Mouse (Mus musculus): ENCODE data around the gene Cd2ap. TPM values are rescaled to one million over a fixed set of nuclear protein-coding genes. Genes with fewer than 3 reads are reported as not detected.
A peak's percentile ranks its signal among the peaks of the same experiment; 100 is the strongest.

The Cd2ap gene
- polyA plus RNA-seq (2014; fragmentation: Nextera tagmentation; extraction: Ambion mirVana), result 57.3 and 62.2 TPM in 2 replicates

DNA sequence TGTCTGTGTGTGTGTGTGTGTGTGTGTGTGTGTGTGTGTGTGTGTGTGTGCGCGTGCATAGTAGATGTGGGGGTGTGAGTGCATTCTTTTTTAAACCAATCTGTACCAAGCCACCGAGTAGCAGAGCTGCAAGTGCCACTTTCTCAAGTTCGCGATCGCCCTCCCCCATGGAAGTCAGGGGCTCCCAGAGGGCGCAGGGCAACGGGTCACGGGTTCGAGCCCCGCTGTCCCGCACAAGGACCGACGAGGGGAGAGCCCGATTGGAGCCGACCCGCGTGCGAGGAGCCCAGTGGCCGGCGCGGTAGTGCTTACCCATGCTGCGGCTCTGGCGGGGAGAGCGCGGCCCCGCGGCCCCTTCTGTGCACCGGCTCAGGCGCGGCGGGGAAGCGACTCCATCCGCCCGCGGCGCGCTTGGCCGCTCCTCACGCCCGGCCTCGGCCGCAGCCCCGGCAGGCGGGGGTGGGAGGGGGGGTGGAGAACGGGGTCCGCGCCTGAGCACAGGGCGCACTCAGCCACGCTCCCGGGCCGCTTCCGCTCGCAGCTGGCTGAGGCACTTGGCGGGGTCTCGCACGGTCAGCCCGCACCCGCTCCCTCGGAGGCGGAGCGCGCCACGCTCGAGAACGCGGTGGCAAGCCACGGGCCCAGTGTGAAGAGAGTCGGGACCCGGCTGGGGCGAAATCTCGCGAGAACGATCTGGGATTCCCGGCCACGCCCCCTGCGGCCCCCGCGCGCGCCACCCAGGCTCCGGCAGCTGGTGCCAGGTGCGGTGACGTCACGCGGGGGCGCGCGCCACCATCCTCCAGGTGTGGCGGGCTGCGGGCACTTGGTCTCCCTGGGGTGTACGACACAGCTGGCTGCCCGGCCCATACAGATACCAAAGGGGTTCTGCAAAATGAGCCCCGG, at the start of gene Cd2ap:
Gene Cd2ap, minus strand, starts transcription at position 665 of the 903 bp plus-strand sequence.
- Histone ChIP-seq H3K9ac (replicated peaks; ENCODE audit: low read depth, low read length) (peak within 1 kb of the TSS; percentile 92), H3K9me3 (ENCODE audit: control insufficient read depth, low read depth, low read length) (no peaks in the 10 kb centered on the region), H3K27ac (ENCODE audit: low read length) (peak within 1 kb of the TSS; percentile 96), H3K4me3 (ENCODE audit: low read depth, low read length) (peak within 1 kb of the TSS; percentile 93), H3K4me2 (replicated peaks; ENCODE audit: low read depth, low read length) (peak within 1 kb of the TSS; percentile 68), H3K27me3 (ENCODE audit: control insufficient read depth, insufficient read depth, low read length) (no peaks in the 10 kb centered on the region), H3K36me3 (ENCODE audit: control insufficient read depth, insufficient read depth, low read length) (no peaks in the 10 kb centered on the region), H3K4me1 (ENCODE audit: control insufficient read depth, insufficient read depth, low read length) (peaks cover 4% of the 10 kb centered on the region; the same call in 1 of the 2 replicates)
- WGBS, result under 1% methylated on average over 76 of the region's 94 CpGs
- peak; percentile 94 for ATAC-seq (ENCODE audit: insufficient number of reproducible peaks, insufficient read depth, low FRiP score, low read depth)

- ATAC-seq (ENCODE audit: insufficient number of reproducible peaks, insufficient read depth, low FRiP score, low read depth), result no peak
- Histone ChIP-seq H3K4me2 (replicated peaks; ENCODE audit: low read depth, low read length) (no peak overlapping the region), H3K9me3 (ENCODE audit: control insufficient read depth, low read depth, low read length) (no peaks in the 10 kb centered on the region), H3K36me3 (ENCODE audit: control insufficient read depth, insufficient read depth, low read length) (no peaks in the 10 kb centered on the region), H3K9ac (replicated peaks; ENCODE audit: low read depth, low read length) (no peak overlapping the region), H3K4me3 (ENCODE audit: low read depth, low read length) (no peak overlapping the region), H3K4me1 (ENCODE audit: control insufficient read depth, insufficient read depth, low read length) (no peaks in the 10 kb centered on the region), H3K27me3 (ENCODE audit: control insufficient read depth, insufficient read depth, low read length) (no peaks in the 10 kb centered on the region), H3K27ac (ENCODE audit: low read length) (no peak overlapping the region)
- WGBS, result 84% methylated on average over 5 of the region's 5 CpGs
These were observed 48.3 kb upstream of the Cd2ap start for GRCm38 (mm10) chr17:42924731-42925130.

DNA sequence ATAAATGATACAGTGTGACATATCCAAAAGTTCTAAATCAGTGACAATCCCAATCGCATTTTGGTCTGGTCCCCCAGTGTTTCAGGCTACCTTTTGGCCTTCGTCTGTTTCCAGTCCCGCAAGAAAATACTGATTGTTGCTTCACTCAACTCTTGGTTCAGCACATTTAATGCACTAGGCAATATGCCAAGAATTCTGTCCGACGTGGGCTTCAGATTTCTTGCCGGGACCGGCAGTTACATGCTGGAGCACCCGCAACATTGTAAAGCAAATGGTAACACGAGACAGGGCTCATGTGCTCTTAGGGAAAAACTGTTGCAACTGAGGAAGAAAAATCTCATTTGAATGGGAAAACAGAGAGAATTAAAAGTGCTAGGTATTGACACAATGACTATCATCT, 42.3 kb upstream of the Cd2ap start:
- Histone ChIP-seq H3K9ac (replicated peaks; ENCODE audit: low read depth, low read length) (no peak overlapping the region), H3K27ac (ENCODE audit: low read length) (no peak overlapping the region), H3K4me2 (replicated peaks; ENCODE audit: low read depth, low read length) (no peak overlapping the region), H3K9me3 (ENCODE audit: control insufficient read depth, low read depth, low read length) (no peaks in the 10 kb centered on the region), H3K27me3 (ENCODE audit: control insufficient read depth, insufficient read depth, low read length) (no peaks in the 10 kb centered on the region), H3K36me3 (ENCODE audit: control insufficient read depth, insufficient read depth, low read length) (no peaks in the 10 kb centered on the region), H3K4me3 (ENCODE audit: low read depth, low read length) (no peak overlapping the region), H3K4me1 (ENCODE audit: control insufficient read depth, insufficient read depth, low read length) (no peaks in the 10 kb centered on the region)
- 58% methylated on average over 9 of the region's 9 CpGs for WGBS
- ATAC-seq (ENCODE audit: insufficient number of reproducible peaks, insufficient read depth, low FRiP score, low read depth), result no peak

DNA sequence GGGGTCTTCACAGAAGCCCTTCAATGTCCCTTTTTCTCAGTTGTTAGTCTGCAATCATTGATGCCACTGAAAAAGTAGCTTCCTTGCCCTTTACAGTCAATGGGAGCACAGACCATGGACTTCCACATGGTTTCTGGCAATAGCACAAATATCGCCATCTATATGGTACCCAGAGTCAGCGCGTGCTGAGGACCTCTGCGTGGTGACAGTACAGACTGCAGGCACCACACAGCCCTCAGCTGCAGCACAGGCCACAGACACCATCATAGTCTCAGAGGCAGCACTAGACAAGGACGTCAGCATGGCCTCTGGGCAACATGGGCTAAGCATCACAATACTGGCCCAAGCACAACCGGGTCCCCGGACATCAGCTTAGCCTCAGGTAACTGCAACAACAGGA, 38.3 kb upstream of the Cd2ap start:
- 88% methylated on average over 7 of the region's 7 CpGs for WGBS
- H3K27ac ChIP-seq (ENCODE audit: low read length), result no peak overlapping the region
- no peaks in the 10 kb centered on the region for H3K9me3 ChIP-seq (ENCODE audit: control insufficient read depth, low read depth, low read length)
- no peaks in the 10 kb centered on the region for H3K36me3 ChIP-seq (ENCODE audit: control insufficient read depth, insufficient read depth, low read length)
- no peak overlapping the region for H3K4me3 ChIP-seq (ENCODE audit: low read depth, low read length)
- no peak overlapping the region for H3K9ac ChIP-seq (replicated peaks; ENCODE audit: low read depth, low read length)
- no peak for ATAC-seq (ENCODE audit: insufficient number of reproducible peaks, insufficient read depth, low FRiP score, low read depth)
- no peak overlapping the region for H3K4me2 ChIP-seq (replicated peaks; ENCODE audit: low read depth, low read length)
- H3K4me1 ChIP-seq (ENCODE audit: control insufficient read depth, insufficient read depth, low read length), result no peaks in the 10 kb centered on the region
- no peaks in the 10 kb centered on the region for H3K27me3 ChIP-seq (ENCODE audit: control insufficient read depth, insufficient read depth, low read length)

GRCm38 (mm10) chr17:42912193-42912592, 35.7 kb upstream of the Cd2ap start:
- H3K36me3 ChIP-seq (ENCODE audit: control insufficient read depth, insufficient read depth, low read length), result no peaks in the 10 kb centered on the region
- H3K4me3 ChIP-seq (ENCODE audit: low read depth, low read length), result no peak overlapping the region
- no peaks in the 10 kb centered on the region for H3K4me1 ChIP-seq (ENCODE audit: control insufficient read depth, insufficient read depth, low read length)
- H3K27ac ChIP-seq (ENCODE audit: low read length), result no peak overlapping the region
- no peak overlapping the region for H3K4me2 ChIP-seq (replicated peaks; ENCODE audit: low read depth, low read length)
- no peak overlapping the region for H3K9ac ChIP-seq (replicated peaks; ENCODE audit: low read depth, low read length)
- H3K27me3 ChIP-seq (ENCODE audit: control insufficient read depth, insufficient read depth, low read length), result no peaks in the 10 kb centered on the region
- WGBS, result 57% methylated on average over 6 of the region's 6 CpGs
- no peak for ATAC-seq (ENCODE audit: insufficient number of reproducible peaks, insufficient read depth, low FRiP score, low read depth)
- H3K9me3 ChIP-seq (ENCODE audit: control insufficient read depth, low read depth, low read length), result no peaks in the 10 kb centered on the region

DNA sequence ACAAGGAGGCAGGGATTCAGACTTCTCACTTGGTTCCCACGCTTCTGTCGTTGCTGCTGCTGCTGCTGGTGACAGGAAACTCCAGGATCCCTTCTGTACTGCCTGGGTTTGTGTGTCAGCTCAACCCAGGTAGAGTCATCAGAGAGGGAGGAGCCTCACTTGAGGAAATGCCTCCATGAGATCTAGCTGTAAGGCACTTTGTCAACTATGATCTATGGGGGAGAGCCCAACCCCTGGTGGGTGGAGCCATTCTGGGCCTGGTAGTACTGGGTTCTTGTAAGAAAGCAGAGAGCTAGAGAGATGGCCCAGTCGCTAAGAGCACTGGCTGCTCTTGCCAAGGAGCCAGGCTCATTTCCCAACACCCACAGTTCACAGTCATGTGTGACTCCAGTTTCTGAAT, 34.0 kb upstream of the Cd2ap start:
- no peaks in the 10 kb centered on the region for H3K9me3 ChIP-seq (ENCODE audit: control insufficient read depth, low read depth, low read length)
- 73% methylated on average over 3 of the region's 3 CpGs for WGBS
- H3K27me3 ChIP-seq (ENCODE audit: control insufficient read depth, insufficient read depth, low read length), result no peaks in the 10 kb centered on the region
- H3K27ac ChIP-seq (ENCODE audit: low read length), result no peak overlapping the region
- H3K4me2 ChIP-seq (replicated peaks; ENCODE audit: low read depth, low read length), result no peak overlapping the region
- no peak overlapping the region for H3K4me3 ChIP-seq (ENCODE audit: low read depth, low read length)
- ATAC-seq (ENCODE audit: insufficient number of reproducible peaks, insufficient read depth, low FRiP score, low read depth), result no peak
- H3K4me1 ChIP-seq (ENCODE audit: control insufficient read depth, insufficient read depth, low read length), result no peaks in the 10 kb centered on the region
- H3K9ac ChIP-seq (replicated peaks; ENCODE audit: low read depth, low read length), result no peak overlapping the region
- no peaks in the 10 kb centered on the region for H3K36me3 ChIP-seq (ENCODE audit: control insufficient read depth, insufficient read depth, low read length)

- no peaks in the 10 kb centered on the region for H3K9me3 ChIP-seq (ENCODE audit: control insufficient read depth, low read depth, low read length)
- peak overlapping the region; percentile 74; the same call in 1 of the 2 replicates for H3K27ac ChIP-seq (ENCODE audit: low read length)
- H3K9ac ChIP-seq (replicated peaks; ENCODE audit: low read depth, low read length), result no peak overlapping the region
- 51% methylated on average over 9 of the region's 9 CpGs for WGBS
- no peaks in the 10 kb centered on the region for H3K4me1 ChIP-seq (ENCODE audit: control insufficient read depth, insufficient read depth, low read length)
- no peaks in the 10 kb centered on the region for H3K27me3 ChIP-seq (ENCODE audit: control insufficient read depth, insufficient read depth, low read length)
- no peaks in the 10 kb centered on the region for H3K36me3 ChIP-seq (ENCODE audit: control insufficient read depth, insufficient read depth, low read length)
- H3K4me2 ChIP-seq (replicated peaks; ENCODE audit: low read depth, low read length), result no peak overlapping the region
- H3K4me3 ChIP-seq (ENCODE audit: low read depth, low read length), result no peak overlapping the region
- peak; percentile 33 for ATAC-seq (ENCODE audit: insufficient number of reproducible peaks, insufficient read depth, low FRiP score, low read depth)
These were observed 32.9 kb upstream of the Cd2ap start for GRCm38 (mm10) chr17:42909376-42909775.

GRCm38 (mm10) chr17:42908744-42909370, 32.4 kb upstream of the Cd2ap start:
- Histone ChIP-seq H3K4me2 (replicated peaks; ENCODE audit: low read depth, low read length) (no peak overlapping the region), H3K4me1 (ENCODE audit: control insufficient read depth, insufficient read depth, low read length) (no peaks in the 10 kb centered on the region), H3K9me3 (ENCODE audit: control insufficient read depth, low read depth, low read length) (no peaks in the 10 kb centered on the region), H3K9ac (replicated peaks; ENCODE audit: low read depth, low read length) (no peak overlapping the region), H3K27me3 (ENCODE audit: control insufficient read depth, insufficient read depth, low read length) (no peaks in the 10 kb centered on the region), H3K27ac (ENCODE audit: low read length) (peak overlapping the region; percentile 66; the same call in 1 of the 2 replicates), H3K36me3 (ENCODE audit: control insufficient read depth, insufficient read depth, low read length) (no peaks in the 10 kb centered on the region), H3K4me3 (ENCODE audit: low read depth, low read length) (no peak overlapping the region)
- ATAC-seq (ENCODE audit: insufficient number of reproducible peaks, insufficient read depth, low FRiP score, low read depth), result peak; percentile 90
- WGBS, result 51% methylated on average over 9 of the region's 9 CpGs

Data from stomach, embryonic 14.5 days (tissue).